Mouse (Mus musculus): ENCODE data around the gene Mta1. TPM values are rescaled to one million over a fixed set of nuclear protein-coding genes. Genes with fewer than 3 reads are reported as not detected.

Mta1 gene
- 179 and 223 TPM in 2 replicates for polyA plus RNA-seq (2012; rRNA removed)

DNA sequence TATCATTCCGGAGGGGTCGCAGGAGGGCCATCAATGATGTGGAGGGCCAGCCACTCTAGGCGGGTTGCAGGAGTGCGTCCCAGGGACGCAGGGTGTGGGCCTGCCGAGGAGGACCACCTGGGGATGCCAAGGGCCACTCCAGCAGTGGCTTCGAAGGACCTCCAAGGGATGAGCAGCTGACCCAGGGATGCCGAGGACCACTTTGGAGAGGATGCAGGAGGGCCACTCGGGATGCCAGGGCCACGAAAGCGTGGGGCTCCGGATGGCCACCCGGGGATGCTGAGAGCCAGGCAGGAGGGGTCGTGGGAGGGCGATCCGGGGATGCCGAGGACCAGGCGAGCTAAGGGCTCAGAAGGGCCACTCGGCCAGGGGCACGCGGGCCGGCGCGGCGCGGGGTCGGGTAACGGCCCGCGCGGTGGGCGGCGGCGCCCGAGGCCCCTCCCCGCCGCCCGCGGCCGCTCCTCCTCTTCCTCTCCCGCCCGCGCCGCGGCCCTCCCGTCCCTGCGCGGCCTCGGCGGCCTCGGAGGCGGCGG lies at the start of gene Mta1:
Gene Mta1, plus strand, starts transcription at position 530 of the 533 bp plus-strand sequence.

GRCm38 (mm10) chr12:113074329-113075062 lies 23.6 kb upstream of the Mta1 start, which contains the start of gene Tex22:
TSS of gene Tex22 (plus strand) at chr12:113074502.

GRCm38 (mm10) chr12:113139908-113140615 lies 42.0 kb downstream of the Mta1 start, which contains the start of gene Crip2:
TSS of gene Crip2 (plus strand) at chr12:113140236.

DNA sequence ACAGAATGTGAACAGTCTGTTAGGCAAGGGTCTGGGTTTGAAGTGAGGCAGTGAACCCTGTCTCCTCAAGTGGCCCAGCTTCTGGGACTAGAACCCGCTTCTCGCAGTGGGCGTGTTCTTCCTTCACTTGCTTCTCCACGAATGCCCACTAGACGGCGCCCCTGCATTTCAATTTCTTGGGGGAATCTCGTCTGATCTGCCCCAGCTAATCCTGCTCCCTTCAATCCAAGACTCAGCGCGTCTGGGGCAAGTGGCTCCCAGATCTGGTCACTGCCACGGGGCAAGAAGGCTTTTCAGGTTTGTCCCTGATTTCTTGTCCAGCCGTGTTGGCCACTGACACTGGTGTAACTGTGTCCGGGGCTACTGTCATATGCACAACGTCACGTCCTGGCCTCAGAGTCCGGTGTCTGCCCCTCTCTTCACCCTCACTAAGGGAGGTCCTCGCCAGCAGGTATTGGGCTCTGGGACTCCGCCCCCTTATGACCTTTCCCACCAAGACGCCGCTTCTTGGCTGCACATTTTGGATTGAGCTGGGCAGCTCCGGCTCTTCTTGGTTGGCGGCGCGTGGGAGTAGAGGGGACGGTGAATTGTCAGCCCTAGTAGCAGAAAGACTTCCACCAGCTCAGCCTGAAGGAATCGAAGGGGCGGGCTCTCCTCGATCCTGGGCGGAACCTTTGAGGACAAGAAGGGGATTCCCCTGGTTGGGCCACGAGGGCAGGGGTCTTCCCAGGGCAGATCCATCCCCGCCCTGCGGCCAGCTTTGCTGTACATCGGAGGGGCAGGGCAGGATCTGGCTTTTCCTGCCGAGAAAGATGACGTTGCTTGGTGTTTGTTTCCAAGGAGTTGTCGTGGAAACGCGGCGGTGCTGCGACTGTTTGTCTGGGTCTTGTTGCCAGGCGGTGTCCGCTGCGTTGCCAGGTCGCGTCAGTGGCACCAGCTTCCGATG lies 48.3 kb downstream of the Mta1 start, which contains the start of gene Crip1:
Gene Crip1, plus strand, starts transcription at position 205 of the 946 bp plus-strand sequence.

DNA sequence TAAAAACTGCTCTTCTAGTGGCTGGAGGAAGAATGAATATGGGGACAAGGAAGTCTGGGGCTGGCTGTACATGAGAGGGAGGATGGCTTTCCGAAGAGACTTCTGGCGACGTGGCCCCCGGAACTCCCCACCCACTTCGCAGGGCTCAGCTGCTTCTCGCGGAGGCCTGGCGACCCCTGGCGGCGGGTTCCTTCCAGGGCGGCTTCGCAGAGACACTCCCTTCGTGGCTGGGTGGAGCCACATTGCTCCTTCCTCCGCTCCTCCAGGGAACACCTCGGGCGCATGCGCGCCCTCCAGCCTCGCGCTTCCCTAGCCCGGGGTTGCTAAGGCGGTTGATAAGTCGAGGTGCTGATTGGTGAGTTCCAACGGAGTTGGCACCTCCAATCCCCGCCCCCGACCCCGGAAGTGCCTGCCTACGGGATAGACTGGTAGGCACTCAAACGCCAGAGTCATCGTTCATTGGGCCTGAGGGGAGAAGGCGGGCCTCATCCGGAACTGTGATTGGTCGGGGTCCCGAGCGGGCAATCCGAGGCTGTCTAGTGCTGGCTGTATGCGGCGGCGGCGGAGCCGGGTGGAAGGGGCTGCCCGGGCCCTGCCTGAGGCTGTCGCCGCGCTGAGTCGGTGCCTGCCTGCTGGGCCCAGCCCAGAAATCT lies 57.9 kb downstream of the Mta1 start, which contains the start of gene Tedc1:
Gene Tedc1, plus strand, starts transcription at position 535 of the 653 bp plus-strand sequence.

DNA sequence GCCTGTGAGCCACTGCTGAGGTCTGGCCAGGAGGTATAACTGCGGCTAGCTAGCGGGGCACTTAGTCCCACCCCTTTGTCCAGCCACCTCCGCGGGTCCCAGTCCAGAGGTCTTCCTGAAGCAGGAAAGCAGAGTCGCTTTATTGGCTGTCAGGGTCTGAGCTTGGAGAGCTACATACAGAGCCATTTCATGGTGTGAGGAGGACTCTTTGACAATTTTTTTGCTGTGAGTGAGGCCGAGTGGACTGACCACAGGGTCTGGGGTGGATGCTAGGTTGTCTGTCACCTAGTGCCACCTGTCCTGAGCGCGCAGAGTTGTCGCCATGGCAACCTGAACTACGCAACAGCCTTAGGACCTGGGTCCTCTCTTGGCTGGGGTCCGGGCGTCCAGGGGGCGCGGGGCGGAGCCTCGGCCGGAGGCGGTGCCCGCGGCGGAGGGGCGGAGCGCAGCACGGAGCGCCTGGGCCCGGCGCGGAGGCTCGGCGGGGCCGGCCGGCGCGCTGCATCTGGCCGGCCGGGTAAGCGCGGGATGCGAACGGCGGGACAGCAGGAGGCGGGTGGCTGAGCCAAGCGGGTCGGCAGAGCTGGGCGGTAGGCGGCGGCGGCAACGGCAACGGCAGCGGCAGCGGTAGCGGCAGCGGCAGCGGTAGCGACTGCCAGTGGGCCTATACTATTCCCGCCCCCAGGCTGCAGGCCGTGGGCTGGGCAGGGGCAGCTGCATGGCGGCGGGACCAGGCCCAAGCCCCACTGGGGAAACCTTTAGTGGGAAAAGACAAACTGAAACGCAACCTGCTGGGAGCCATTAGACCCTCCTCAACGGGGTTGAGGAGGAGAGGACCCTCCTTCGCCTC lies 87.6 kb downstream of the Mta1 start, which contains the start of gene Tmem121:
Gene Tmem121, plus strand, starts transcription at position 489 of the 850 bp plus-strand sequence.

Other genes starting within 250 kb of the Mta1 start
- gene Gpr132, start 230.1 kb upstream of the Mta1 start, polyA plus RNA-seq (2012; rRNA removed) = 3.0 TPM in 2 replicates
- gene Jag2, start 168.5 kb upstream of the Mta1 start, polyA plus RNA-seq (2012; rRNA removed) = 51.9 and 56.8 TPM in 2 replicates
- gene Nudt14, start 156.2 kb upstream of the Mta1 start, polyA plus RNA-seq (2012; rRNA removed) = 59.3 and 65.9 TPM in 2 replicates
- 154 and 177 TPM in 2 replicates for gene Btbd6, start 121.8 kb upstream of the Mta1 start, polyA plus RNA-seq (2012; rRNA removed)
- gene Brf1, start 97.6 kb upstream of the Mta1 start, polyA plus RNA-seq (2012; rRNA removed) = 187 and 302 TPM in 2 replicates
- 62.7 and 66.0 TPM in 2 replicates for gene Pacs2, start 83.8 kb upstream of the Mta1 start, polyA plus RNA-seq (2012; rRNA removed)
- gene Tex22, start 23.8 kb upstream of the Mta1 start, polyA plus RNA-seq (2012; rRNA removed) = 0.55 TPM in 1 of 2 replicates, not detected in the other
- 434 and 442 TPM in 2 replicates for gene Crip2, start 42.0 kb downstream of the Mta1 start, polyA plus RNA-seq (2012; rRNA removed)
- gene Crip1, start 48.0 kb downstream of the Mta1 start, polyA plus RNA-seq (2012; rRNA removed) = 603 and 886 TPM in 2 replicates
- 13.4 and 19.0 TPM in 2 replicates for gene Tedc1, start 58.1 kb downstream of the Mta1 start, polyA plus RNA-seq (2012; rRNA removed)
- gene Tmem121, start 87.7 kb downstream of the Mta1 start, polyA plus RNA-seq (2012; rRNA removed) = 11.3 and 12.8 TPM in 2 replicates

Measured in ovary, adult 2 months (tissue).